In the genomic region with DNA sequence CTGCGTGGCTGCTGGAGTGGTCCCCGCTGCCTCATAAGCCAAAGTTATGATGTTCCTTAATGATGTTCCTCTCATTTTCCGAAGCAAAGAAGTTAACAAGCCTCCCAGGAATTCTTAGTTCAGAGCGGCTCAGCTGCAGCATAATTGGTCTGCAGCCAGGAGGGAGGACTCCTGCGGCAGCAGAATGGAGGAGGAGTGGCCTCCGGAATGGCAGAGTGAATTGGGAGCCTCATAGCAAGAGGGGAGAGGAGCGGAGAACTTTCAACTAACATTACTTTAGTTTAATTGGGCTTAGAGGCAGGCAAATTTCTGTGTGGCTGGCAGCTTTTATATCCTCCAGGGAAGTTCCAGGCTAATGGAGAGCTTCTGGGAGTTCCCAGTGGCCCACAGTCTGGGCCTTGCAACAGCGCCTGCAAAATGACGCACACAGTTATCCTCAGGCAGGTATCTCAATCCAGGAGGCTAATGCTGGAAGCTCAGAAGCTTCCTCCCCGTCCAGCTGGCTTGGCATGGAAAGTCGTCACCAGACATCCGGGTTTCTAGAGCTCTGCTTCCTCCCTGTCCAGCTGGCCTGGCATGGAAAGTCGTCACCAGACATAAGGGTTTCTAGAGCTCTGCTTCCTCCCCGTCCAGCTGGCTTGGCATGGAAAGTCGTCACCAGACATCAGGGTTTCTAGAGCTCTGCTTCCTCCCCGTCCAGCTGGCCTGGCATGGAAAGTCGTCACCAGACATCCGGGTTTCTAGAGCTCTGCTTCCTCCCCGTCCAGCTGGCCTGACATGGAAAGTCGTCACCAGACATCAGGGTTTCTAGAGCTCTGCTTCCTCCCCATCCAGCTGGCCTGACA, we compare ENCODE assay signal across 12 mouse cellular contexts. TPM values are rescaled to one million over a fixed set of nuclear protein-coding genes. Genes with fewer than 3 reads are reported as not detected.
A peak's percentile ranks its signal among the peaks of the same experiment; 100 is the strongest.
DNase-seq lines count a peak whose midpoint lies in the region; ATAC-seq and TF ChIP-seq lines count a peak whose summit lies in the region.
"Had no signal": no experiment of that assay in that cellular context is flagged by ENCODE, and none has a peak within 500 bp of the region (broad histone marks: within the 10 kb centered on the region; RNA-seq: fewer than 3 reads in every experiment).

No protein-coding gene starts in this region.

- 37% methylated on average over 20 of the region's 20 CpGs for WGBS in hindbrain, postnatal 0 days

- peak; percentile 47; the same call in 1 of the 2 replicates for ATAC-seq in hindbrain, postnatal 0 days

- H3K4me2 ChIP-seq in hindbrain, postnatal 0 days (ENCODE audit: low read depth, low read length), result 0 out of 2 replicates have a peak overlapping the region, but pooled peaks have one; percentile 27

- no peaks in the 10 kb centered on the region for H3K36me3 ChIP-seq in hindbrain, postnatal 0 days (ENCODE audit: insufficient read depth, low read length)

- H3K9me3 ChIP-seq in hindbrain, postnatal 0 days (ENCODE audit: low read length), result no peaks in the 10 kb centered on the region

- no peaks in the 10 kb centered on the region for H3K27me3 ChIP-seq in hindbrain, postnatal 0 days (ENCODE audit: insufficient read depth, low read length)

- no peak overlapping the region for H3K9ac ChIP-seq in hindbrain, postnatal 0 days (replicated peaks; ENCODE audit: low read length)

- DNase-seq in gastrocnemius, adult 18-20 months (ENCODE audit: low spot score), result peak; percentile 15
- no peak for DNase-seq in gastrocnemius, postnatal 10 days
- peak; percentile 12 to 35 for DNase-seq in left cerebral cortex, postnatal 25 days (ENCODE audit: low spot score in 2 of 2)
- no peak for DNase-seq in left cerebral cortex, adult 2 months (ENCODE audit: extremely low spot score in 1 of 2, low spot score in 2 of 2)
- peak; percentile 79 for DNase-seq in brain, embryonic 14.5 days (ENCODE audit: low read depth)
- peak; percentile 71 for DNase-seq in hindbrain, postnatal 0 days (ENCODE audit: low spot score)
- no peak for DNase-seq in yolk sac, embryonic 10.5 days (ENCODE audit: low spot score)
- DNase-seq in MN1 (ENCODE audit: low spot score), result no peak

- H3K27ac ChIP-seq in left cerebral cortex, adult 2 months, result no peak overlapping the region
- no peak overlapping the region for H3K27ac ChIP-seq in hindbrain, postnatal 0 days

- intact Hi-C loops in left cerebral cortex, postnatal 25 days (cut with DNase I), result loop anchor here (10.0 kb wide), 1 partner anchor 542 kb away; no protein-coding TSS in a partner anchor
- intact Hi-C loops in left cerebral cortex, adult 2 months (cut with DNase I), result loop anchor here (10.0 kb wide), 1 partner anchor 552 kb away; the partner anchor contains the start of genes Ermap and Svbp

- no peak for TF ChIP-seq POLR2A in brain, embryonic 14.5 days (IDR thresholded peaks at IDR 0.05; ENCODE audit: borderline replicate concordance, extremely low read depth, insufficient read depth, insufficient read length, poor library complexity, severe bottlenecking)

- H3K4me3 ChIP-seq in left cerebral cortex, adult 2 months, result no peak overlapping the region
- no peak overlapping the region for H3K4me3 ChIP-seq in hindbrain, postnatal 0 days (ENCODE audit: low read length)

- no peak for TF ChIP-seq CTCF in left cerebral cortex, adult 2 months (IDR thresholded peaks at IDR 0.05)
- TF ChIP-seq CTCF in brain, embryonic 14.5 days (IDR thresholded peaks at IDR 0.05; ENCODE audit: borderline replicate concordance, extremely low read depth, insufficient read depth, insufficient read length), result no peak
- no peak for TF ChIP-seq CTCF in hindbrain, postnatal 0 days (IDR thresholded peaks at IDR 0.05; ENCODE audit: low read depth)

- 0 out of 2 replicates have a peak, but pooled peaks cover 4% of the 10 kb centered on the region for H3K4me1 ChIP-seq in hindbrain, postnatal 0 days (ENCODE audit: insufficient read depth, low read length)

RNA-seq across cellular contexts. Expression of gene Olfr62, which starts 16.2 kb away (rescaled TPM):
- total RNA-seq in gastrocnemius, adult 18-20 months (2021), result not detected
- not detected for total RNA-seq in gastrocnemius, postnatal 10 days (2021)
- not detected for total RNA-seq in left cerebral cortex, postnatal 25 days (2021)
- total RNA-seq in left cerebral cortex, adult 2 months (2021), result not detected
- polyA plus RNA-seq in brain, embryonic 14.5 days (2012; rRNA removed), result not detected in 2 replicates
- not detected in 2 replicates for total RNA-seq in hindbrain, postnatal 0 days (2014; rRNA removed)
- polyA plus RNA-seq in hindbrain, postnatal 0 days (2015; fragmentation: Nextera tagmentation; extraction: Ambion mirVana), result not detected in 2 replicates
- total RNA-seq: left cerebral cortex, postnatal 36 days had no signal
- polyA plus RNA-seq: frontal cortex, adult 2 months; neural tube, embryonic 11.5 days; urinary bladder, adult 2 months had no signal

RNA-seq across cellular contexts. Expression of gene Ebna1bp2, which starts 22.0 kb away (rescaled TPM):
- 10 to 100 TPM; 23.6 to 26.9 TPM for total RNA-seq in gastrocnemius, adult 18-20 months (2021)
- 10 to 100 TPM; 43.3 to 47.1 TPM for total RNA-seq in gastrocnemius, postnatal 10 days (2021)
- total RNA-seq in left cerebral cortex, postnatal 25 days (2021), result 10 to 100 TPM; 55.4 to 58.0 TPM
- total RNA-seq in left cerebral cortex, adult 2 months (2021), result 10 to 100 TPM; 52.7 to 61.4 TPM
- 67.7 and 74.9 TPM in 2 replicates for polyA plus RNA-seq in brain, embryonic 14.5 days (2012; rRNA removed)
- 31.6 and 40.0 TPM in 2 replicates for total RNA-seq in hindbrain, postnatal 0 days (2014; rRNA removed)
- polyA plus RNA-seq in hindbrain, postnatal 0 days (2015; fragmentation: Nextera tagmentation; extraction: Ambion mirVana), result 85.4 and 98.5 TPM in 2 replicates

RNA-seq across cellular contexts. Expression of gene Cfap57, which starts 22.0 kb away (rescaled TPM):
- not detected for total RNA-seq in gastrocnemius, adult 18-20 months (2021)
- total RNA-seq in gastrocnemius, postnatal 10 days (2021), result not detected
- under 1 TPM; 0.76 to 0.99 TPM for total RNA-seq in left cerebral cortex, postnatal 25 days (2021)
- under 1 TPM; 0.72 to 0.82 TPM for total RNA-seq in left cerebral cortex, adult 2 months (2021)
- polyA plus RNA-seq in brain, embryonic 14.5 days (2012; rRNA removed), result 0.72 and 1.5 TPM in 2 replicates
- 0.65 and 1.3 TPM in 2 replicates for total RNA-seq in hindbrain, postnatal 0 days (2014; rRNA removed)
- 0.70 and 1.2 TPM in 2 replicates for polyA plus RNA-seq in hindbrain, postnatal 0 days (2015; fragmentation: Nextera tagmentation; extraction: Ambion mirVana)

RNA-seq across cellular contexts. Expression of gene Olfr1342, which starts 50.0 kb away (rescaled TPM):
- total RNA-seq in gastrocnemius, adult 18-20 months (2021), result not detected
- not detected for total RNA-seq in gastrocnemius, postnatal 10 days (2021)
- total RNA-seq in left cerebral cortex, postnatal 25 days (2021), result not detected
- total RNA-seq in left cerebral cortex, adult 2 months (2021), result not detected
- 0.05 TPM in 2 replicates for polyA plus RNA-seq in brain, embryonic 14.5 days (2012; rRNA removed)
- total RNA-seq in hindbrain, postnatal 0 days (2014; rRNA removed), result not detected in 2 replicates
- polyA plus RNA-seq in hindbrain, postnatal 0 days (2015; fragmentation: Nextera tagmentation; extraction: Ambion mirVana), result 0.04 TPM in 1 of 2 replicates, not detected in the other
- total RNA-seq: left cerebral cortex, postnatal 36 days had no signal
- polyA plus RNA-seq: frontal cortex, adult 2 months; neural tube, embryonic 11.5 days; urinary bladder, adult 2 months had no signal

Comparison
In these comparisons a context has a peak if more than half of its experiments do, and no peak if none do; other contexts are left out.
1. DNase-seq: peak in gastrocnemius, adult 18-20 months (single experiment), left cerebral cortex, postnatal 25 days (2 of 2), brain, embryonic 14.5 days (single experiment) and hindbrain, postnatal 0 days (single experiment); none in gastrocnemius, postnatal 10 days (single experiment), left cerebral cortex, adult 2 months (0 of 2), yolk sac, embryonic 10.5 days (single experiment) and MN1 (single experiment).